Mouse (Mus musculus) naive thymus-derived CD4-positive, alpha-beta T cell, adult 2 months (primary cell): ENCODE results near the gene Thbs3.

ENCODE experiments used
- DNase-seq: peaks from one replicate; pipeline ENCODE4 v3.0.0-alpha.2; 2011; ENCODE audit warnings: low read depth

The Thbs3 gene

GRCm38 (mm10) chr3:89227307-89228179, 12.6 kb downstream of the Thbs3 start:
- DNase-seq, result peak; percentile 79

- peak; percentile 90 for DNase-seq
Observed at GRCm38 (mm10) chr3:89228180-89228549, 13.2 kb downstream of the Thbs3 start.

GRCm38 (mm10) chr3:89228836-89229235, 13.9 kb downstream of the Thbs3 start, which contains the start of gene Muc1:
TSS of gene Muc1 (plus strand) at chr3:89229057.
- no peak for DNase-seq

DNA sequence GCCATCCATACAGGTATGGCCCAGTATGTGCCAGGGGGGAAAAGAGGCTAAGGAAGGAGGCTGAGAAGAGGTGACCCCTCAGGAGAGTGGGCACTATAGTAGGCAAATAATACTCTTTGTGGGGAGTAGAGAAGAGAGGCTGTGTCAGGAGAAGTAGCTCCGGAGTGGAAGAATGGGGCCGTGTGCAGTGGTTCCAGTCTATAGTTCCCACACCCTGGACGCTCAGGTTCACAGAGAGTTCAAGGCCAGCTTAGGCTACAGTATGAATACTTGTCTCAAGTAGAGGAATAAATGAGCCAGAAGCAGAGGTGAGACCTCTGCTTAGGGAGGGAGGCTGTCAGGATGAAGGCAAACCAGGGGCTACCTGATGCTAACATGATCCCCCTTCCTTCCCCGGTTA, 14.3 kb downstream of the Thbs3 start:
- no peak for DNase-seq

DNA sequence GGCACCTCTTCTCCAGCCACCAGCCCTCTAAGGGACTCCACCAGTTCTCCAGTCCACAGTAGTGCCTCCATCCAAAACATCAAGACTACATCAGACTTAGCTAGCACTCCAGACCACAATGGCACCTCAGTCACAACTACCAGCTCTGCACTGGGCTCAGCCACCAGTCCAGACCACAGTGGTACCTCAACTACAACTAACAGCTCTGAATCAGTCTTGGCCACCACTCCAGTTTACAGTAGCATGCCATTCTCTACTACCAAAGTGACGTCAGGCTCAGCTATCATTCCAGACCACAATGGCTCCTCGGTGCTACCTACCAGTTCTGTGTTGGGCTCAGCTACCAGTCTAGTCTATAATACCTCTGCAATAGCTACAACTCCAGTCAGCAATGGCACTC, 15.6 kb downstream of the Thbs3 start:
- DNase-seq, result no peak

DNA sequence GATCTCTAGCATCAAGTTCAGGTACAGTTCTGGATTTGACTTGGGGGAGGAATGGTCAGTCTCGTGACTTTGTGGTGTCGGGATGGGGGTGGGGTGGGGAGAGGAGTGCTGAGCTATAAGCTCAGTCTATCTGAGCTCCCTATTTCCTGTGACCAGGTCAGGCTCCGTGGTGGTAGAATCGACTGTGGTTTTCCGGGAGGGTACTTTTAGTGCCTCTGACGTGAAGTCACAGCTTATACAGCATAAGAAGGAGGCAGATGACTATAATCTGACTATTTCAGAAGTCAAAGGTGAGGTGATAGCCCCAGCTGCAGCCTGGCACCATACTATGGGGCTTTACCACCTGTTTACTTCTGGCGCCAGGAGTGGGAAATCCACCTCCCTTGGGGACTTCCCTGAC, 16.4 kb downstream of the Thbs3 start:
- DNase-seq, result no peak

DNA sequence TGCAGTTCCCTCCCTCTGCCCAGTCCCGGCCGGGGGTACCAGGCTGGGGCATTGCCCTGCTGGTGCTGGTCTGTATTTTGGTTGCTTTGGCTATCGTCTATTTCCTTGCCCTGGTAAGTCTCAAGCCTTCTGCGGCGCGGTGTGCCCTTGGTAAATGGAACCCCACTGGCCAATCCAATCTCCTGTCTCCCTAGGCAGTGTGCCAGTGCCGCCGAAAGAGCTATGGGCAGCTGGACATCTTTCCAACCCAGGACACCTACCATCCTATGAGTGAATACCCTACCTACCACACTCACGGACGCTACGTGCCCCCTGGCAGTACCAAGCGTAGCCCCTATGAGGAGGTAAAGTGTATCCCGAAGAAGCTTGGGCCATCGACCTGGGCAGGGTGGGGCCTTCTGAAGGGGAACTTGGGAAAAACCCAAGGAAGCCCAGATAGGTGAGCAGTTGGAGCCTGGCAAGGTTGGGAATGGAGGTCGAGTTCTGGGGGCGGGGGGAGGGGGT, 16.8 kb downstream of the Thbs3 start:
- DNase-seq, result no peak

DNA sequence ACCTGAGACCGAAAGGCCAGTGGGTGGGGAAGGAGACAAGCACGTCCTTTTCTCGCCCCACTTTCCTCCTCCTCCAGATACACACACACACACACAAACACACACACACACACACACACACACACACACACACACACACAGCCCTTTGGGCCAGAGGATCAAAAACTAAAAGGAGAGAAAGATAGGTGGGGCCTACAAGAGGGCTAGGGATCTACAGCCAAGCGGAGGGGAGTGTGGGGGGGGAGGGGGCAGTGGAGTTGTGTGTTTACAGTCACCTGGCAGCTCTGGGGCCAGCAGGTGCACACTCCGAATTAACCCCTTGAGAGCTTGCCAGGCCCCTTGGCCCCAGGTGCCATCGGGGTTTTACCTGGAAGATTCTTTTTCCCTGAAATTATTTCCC, 17.6 kb downstream of the Thbs3 start:
- DNase-seq, result no peak

- no peak for DNase-seq
Observed at GRCm38 (mm10) chr3:89233562-89234110, 18.7 kb downstream of the Thbs3 start.

GRCm38 (mm10) chr3:89236516-89236915, 21.5 kb downstream of the Thbs3 start:
- no peak for DNase-seq

DNA sequence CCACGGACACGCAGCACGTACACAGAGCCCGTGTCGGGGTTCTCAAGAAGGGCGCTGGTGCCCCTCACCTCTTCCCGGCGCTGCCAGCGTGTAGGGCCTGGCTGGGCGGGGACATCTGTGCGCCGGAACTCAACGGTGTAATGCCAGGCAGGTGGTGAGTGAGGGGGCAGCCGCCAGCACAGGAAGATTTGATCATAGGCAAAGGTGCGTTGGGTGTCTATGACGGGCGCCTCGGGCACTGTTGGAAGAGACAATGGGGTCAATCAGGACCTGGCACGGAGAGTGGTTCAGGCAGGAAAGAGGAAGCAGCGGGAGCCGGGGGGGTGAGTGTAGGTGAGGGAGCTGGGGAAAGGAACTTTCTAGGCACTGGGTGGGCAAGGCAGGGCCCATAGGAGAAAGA, 22.7 kb downstream of the Thbs3 start:
- DNase-seq, result no peak

- DNase-seq, result no peak
Observed at GRCm38 (mm10) chr3:89238494-89238893, 23.5 kb downstream of the Thbs3 start.

DNA sequence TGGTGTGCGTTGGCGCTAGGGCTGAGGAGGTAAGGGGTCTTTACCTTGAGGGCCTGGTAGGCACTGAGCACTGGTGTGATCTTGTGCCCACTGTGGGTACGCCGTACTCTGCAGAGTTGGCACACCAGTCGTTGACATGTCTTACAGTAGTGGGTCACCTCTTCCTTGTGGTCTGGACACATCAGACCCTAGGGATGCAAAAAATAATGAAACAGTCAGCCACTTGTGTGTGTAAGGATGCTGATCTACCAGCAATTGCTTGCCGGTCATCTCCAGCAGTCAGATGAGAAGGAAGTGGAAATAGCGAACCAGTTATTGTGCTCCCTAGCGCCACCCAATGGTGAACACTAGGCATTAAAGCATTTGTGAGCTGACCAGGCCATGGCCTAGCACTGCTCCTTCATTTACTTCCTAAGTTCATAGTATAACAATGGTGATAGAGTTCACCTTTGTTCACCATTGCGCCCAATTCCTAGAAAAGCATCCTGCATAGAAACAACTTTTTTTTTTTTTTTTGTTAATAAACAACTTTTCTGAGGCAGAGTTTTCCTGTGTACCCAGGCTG, 27.4 kb downstream of the Thbs3 start:
- peak; percentile 72 for DNase-seq

DNA sequence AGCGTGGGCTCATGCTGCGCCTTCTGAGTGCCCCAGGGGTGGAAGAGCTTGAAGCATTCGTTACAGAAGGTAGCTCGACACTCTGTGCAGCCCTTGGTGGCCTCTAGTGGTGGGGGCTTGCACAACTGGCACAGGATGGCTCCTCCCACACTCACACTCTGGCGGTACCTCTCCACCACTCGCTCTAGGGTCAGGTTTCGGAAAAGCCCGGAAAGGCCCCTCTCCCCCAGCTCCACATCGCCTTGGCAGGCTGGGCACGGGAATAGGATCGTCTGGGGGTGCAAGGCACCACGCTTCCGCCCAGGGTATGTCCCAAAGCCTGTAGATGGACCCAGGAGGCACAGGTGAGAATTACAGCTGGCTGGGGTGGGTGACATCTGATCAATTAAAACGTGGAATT, 28.6 kb downstream of the Thbs3 start:
- peak; percentile 80 for DNase-seq

- DNase-seq, result peak; percentile 59
Observed at GRCm38 (mm10) chr3:89244158-89244981, 29.4 kb downstream of the Thbs3 start.

DNA sequence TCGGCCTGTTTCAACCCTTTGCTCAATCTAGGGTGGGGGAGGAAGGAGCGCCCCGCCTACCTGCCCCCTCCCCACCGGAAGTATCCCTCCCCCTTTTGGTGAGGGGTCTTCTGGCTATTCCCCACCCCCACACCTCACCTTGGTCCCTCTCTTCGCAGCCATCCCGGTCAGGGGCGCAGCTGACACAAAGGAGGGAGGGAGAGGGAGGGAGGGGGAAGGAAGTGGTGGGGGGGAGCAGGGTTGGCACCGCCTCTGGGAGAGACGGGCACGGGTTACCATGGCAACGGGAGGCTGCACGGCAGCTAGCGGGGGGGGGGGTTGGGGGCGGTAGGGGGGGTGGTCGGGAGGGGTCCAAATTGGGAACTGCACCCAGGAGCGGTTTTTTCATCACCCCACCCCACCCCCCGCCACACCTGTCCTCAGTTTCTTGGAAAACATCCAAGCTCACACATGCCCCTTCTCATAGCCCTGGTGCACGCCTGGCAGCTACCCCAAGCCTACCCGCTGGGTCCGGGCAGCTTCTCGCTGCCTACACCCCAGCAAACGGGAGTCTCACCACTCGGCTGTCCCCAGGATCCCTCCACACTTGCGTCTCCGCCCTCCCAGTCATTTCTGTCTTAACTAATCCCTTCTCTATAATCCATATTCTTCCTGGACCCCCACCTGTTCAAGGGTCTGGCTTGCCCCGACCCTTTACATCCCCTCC, 30.2 kb downstream of the Thbs3 start:
- DNase-seq, result peak; percentile 66

GRCm38 (mm10) chr3:89245688-89246171, 30.8 kb downstream of the Thbs3 start, which contains the start of gene Krtcap2:
TSS of gene Krtcap2 (plus strand) at chr3:89245966.
- no peak for DNase-seq

DNA sequence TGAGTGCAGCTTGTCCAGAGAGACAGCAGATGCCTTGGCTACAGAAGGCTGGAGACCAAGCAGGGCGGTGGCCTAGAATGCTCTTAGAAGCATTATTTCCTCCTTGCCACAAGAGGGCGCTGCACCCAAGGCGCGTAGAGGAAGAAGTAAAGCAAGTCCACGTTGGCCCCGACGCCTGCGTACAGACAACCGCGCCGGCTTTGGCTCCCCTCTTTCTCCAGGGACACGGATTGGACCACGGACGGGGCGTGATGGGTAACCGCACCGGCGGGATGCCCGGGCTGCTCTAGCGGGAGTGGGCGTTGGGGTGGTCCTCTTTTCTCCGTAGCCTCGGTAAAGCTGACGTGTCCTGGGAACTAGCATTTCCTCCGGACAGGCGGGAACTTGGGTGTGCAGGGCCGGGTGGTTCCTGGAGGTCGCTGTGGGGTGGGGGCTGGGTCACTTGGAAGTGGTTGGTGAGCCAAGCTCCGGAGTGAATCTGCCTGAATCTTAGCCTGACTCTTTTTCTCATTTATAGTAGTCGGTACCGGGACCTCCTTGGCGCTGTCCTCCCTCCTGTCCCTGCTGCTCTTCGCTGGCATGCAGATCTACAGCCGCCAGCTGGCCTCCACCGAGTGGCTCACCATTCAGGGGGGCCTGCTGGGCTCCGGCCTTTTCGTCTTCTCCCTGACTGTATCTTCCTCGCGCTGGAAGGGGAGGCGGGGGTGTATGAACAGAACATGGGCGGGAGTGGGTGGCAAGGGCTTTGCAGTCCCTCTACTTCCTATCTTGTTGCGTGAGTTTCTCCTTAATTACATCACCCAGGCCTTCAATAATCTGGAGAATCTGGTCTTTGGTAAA, 31.5 kb downstream of the Thbs3 start, which contains the start of gene Trim46:
Gene Trim46 (minus strand): TSS at position 49 of the 840 bp plus-strand sequence.
- peak; percentile 92 for DNase-seq

DNA sequence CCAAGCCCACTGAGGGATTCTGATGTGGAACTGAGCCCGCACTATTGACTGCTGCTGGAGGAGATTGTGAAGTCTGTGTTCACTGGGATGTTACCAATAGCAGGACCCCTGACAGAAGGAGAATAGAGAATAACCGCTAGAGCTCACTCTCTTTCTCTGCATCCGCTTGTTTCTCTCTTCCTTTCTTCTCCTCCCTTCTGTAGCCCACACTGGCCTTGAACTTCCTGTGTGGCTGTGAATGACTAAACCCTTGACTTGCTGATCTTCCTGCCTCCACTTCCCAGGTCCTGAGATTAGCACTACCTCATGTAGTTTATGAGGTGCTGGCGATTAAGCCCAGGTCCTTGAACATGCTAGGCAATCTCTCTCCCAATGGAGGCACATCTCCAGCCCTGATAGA, 32.5 kb downstream of the Thbs3 start:
- DNase-seq, result no peak

DNA sequence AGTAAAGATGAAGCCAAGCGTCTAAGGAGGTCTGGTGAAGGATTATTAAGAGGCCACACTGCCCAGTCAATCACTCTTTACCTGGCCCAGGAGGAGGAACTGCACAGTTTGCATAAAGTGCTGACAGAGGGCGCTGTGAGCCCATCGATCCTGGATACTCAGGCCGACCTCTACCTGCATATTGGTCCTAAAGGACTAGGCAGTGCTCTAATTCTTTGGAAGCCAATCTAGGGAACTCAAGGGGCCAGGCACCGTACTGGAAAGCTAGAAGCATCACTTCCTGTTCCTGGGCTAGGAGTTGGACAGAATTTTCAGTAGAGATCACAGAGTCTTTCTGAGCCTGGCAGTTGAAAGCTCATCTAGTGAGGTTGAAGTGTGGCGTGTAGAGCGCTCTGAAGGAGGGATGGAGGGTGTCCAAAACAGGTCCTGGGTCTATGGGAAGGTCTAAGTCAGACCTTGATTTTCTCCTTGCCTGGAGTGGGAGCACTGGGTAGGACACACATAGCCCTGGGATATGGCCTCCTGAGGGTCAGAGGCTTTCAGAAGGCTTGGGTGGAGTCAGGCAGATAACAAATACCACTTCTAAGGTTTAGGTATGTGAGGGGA, 35.6 kb downstream of the Thbs3 start:
- DNase-seq, result peak; percentile 84
